Mouse (Mus musculus): Measurements from ENCODE around the gene Nhlrc2.

GRCm38 (mm10) chr19:56652034-56652962, 104.2 kb downstream of the Nhlrc2 start:
- no peak for TF ChIP-seq CTCF (IDR thresholded peaks at IDR 0.05; ENCODE audit: borderline replicate concordance, extremely low read depth, insufficient read depth, insufficient read length)
- TF ChIP-seq POLR2A (IDR thresholded peaks at IDR 0.05; ENCODE audit: borderline replicate concordance, extremely low read depth, insufficient read depth, insufficient read length, poor library complexity, severe bottlenecking) = no peak
